Mouse (Mus musculus): ENCODE results near the gene Rbbp8nl.
A peak's percentile ranks its signal among the peaks of the same experiment; 100 is the strongest.

Rbbp8nl gene

DNA sequence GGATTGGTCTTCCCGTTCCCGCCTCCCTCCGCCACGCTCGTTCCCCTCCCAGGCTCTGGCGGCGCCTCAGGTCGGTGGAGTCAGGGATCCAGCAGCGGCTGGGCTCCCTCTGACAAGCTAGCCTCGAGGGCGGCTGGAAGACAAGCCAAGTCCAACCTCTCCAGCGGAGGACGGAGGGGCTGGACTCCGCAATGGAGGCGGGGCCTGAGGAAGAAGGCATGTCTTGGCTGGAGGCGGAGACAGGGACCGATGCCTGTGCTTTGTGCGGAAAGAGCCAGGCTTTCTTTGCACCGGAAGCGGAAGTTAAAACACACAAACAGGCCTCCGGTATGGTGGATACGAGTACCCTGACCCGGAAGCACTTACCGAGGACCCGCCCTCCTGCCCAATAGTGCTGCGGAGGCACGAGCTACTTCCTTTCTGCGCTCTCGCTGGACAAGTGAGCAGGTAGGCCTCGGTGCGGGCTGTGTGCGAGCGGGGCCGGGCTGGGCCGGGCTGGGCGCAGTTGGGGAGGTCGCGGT, 32.6 kb downstream of the Rbbp8nl start, which contains the start of gene Rps21:
Rps21 (plus strand) TSS at position 377 of the 521 bp plus-strand sequence.
- DNase-seq = peak; percentile 95

DNA sequence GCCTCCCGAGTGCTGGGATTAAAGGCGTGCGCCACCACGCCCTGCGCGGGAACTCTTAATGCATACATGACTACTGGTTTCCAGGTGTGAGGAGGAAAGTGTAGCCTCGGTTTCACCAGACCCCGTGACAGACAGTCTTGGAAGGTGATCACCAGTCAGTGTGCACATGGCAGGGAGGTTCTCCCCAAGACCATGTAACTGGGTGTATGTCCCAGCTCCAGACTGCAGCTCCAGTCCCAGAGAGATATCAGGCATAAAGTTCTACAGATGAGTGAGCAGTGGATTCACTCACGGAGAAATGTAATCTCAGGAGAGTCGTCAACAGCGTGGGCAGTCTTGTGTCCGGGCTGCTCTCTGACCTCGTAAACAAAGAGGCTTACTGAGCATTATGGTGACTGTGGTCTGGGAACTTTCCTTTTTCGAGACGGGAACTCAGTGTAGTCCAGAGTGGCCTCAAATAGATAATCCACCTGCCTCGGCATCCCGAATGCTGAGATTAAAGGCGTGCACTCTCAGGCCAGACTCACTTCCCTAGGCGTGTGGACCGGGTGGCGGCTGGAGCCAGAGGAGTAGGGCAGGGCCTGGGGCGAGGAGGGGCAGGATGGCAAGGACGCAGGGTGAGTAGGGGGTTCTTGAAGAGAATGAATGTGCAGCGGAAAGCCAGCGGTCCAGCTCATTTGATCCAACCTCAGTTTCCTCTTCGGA, 33.2 kb downstream of the Rbbp8nl start:
- no peak for DNase-seq

DNA sequence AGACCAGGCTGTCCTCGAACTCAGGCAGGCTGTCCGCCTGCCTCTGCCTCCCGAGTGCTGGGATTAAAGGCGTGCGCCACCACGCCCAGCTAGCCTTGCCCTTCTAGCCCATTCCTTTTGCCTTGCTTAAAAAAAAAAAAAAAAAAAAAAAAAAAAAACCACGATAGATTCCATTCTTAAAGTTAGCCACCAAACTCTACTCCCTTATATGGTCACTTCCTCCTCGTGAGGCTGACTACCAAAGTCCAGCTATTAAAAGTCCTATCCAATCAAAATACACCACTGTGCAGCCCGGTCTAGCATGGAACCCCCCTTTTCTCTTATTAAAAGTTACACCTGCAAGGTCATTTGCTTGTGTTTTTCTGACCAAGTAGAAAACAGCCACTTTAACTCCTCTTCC, 34.0 kb downstream of the Rbbp8nl start:
- no peak for DNase-seq

DNA sequence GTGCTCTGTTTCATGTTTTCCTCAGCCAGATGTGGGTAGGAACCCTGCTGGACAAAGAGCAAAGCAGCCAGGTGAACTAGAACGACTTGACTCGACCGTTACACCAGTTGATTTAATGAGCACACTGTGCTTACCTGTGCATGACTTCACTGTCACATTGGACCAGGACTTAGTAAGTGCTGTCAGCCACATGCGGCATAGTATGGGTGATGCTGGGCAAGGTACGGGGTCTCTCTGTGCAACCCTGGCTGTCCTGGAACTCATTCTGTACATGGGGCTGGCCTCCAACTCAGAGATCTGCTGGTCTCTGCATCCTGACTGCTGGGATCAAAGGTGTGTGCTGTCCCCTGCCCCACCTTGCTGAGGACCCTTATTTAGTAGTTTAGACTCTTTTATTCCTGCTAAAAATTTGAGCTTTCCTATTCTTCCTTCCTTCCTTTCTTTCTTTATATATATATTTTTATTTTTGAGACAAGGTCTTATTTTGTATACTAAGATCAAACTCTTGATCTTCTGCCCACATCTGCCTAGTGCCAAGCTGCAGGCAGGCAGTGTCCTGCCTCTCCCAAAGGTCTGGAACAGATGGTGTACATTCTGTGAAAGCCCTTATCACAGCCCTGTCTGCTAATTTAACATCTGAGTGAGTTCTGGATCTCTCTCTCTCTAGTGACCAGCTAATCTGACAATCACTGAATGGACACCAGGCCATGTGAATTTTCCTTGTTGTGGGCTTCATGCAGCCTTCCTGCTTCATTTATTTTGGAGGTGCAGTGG, 35.1 kb downstream of the Rbbp8nl start:
- DNase-seq = no peak

DNA sequence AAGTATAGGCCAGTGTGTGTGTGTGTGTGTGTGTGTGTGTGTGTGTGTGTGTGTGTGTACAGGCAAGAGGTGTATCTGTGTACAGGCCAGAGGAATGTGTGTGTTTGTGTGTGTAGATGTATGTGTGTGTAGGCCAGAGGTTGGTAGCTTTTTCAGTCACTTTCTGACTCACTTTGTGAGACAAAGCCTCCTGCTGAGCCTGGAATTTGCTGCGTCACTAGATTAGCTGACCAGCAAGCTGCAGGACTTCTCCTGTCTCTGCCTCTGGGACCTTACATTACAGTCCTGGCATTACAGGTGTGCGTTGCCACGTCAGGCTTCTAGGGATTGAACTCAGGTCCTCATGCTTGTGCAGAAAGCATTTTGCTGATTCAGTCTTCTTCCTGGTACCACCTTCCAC, 37.8 kb downstream of the Rbbp8nl start:
- no peak for DNase-seq

DNA sequence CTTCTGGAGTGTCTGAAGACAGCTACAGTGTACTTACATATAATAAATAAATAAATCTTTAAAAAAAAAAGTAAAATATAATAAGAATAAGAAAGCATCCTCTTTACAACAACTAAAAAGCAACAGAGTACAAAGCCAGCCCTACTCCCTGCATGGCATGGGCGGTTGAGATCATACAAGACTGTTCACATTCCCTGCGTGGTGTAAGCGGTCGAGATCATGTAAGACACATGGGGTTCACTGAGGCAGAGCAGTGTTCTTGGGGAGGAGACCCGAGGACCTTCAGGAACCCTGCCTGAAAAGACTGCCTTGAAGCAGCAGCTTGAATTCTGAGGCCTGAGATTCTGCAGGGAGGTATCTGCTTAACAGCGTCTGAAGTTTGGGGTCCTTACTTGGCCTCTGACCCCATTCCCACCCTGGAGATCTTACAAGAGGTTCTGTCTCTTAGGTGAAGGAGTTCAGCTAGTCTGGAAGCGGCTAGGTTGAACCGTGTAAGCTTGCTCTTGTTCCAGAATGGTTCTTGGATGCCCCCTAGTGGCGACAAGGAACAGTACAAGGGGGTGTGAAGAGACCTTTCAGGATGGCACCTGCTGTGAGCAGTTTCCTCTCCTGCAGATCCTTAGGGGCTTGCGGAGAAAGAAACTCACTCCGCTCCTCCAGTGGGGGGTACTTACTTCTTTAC, 38.6 kb downstream of the Rbbp8nl start:
- DNase-seq = peak; percentile 75

DNA sequence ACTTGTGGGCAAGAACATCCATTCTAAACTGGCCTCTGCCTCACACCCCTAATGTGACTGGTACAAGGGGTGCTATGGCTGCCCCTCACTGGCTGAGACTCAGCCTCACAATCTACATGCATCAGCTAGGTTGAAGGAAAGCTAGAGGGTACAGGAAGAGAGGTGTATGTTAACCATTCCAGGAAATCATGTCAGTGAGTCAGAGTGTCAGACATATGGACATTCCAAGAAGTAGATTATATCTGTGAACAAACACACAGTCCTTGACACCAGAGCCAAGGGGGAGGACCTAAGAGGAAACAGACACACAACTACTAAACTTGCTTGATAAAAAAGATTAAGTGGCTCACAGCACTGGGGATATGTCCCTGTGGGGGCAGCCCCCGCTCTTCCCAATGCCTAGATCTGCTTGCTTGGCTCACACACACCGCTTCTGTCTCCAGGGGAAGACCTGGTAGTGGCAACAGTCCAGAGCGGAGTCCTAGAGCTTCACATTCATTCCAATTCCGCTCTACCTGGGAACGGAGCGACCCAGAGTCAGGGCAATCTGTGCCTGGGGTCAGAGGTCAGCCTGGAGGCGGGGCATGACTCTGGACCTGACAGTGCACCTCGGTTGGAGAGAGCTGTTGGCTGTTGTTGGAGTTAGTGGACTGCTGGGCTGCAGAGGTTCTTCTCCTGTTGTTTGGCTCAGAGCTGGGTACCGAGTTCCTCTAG, 40.6 kb downstream of the Rbbp8nl start:
- DNase-seq = no peak

DNA sequence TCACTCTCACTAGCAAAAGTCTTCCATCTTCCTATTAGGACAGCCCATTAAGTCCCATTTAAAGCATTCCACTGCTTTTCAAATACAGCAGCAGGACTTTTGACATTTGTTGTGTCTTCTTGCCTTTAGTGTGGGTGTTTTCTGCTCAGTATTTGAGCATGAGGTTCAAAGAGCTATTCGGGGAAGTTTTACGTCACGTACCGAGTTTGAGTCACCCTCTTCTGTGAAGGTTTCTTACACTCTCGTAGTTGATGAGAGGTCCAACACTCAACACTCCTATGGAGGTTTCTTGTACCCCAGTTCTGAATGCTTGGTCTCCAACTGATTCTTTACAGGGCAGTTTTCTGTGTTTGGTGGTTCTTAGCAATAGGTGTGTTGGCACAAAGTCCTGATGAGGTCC, 41.8 kb downstream of the Rbbp8nl start:
- no peak for DNase-seq

DNA sequence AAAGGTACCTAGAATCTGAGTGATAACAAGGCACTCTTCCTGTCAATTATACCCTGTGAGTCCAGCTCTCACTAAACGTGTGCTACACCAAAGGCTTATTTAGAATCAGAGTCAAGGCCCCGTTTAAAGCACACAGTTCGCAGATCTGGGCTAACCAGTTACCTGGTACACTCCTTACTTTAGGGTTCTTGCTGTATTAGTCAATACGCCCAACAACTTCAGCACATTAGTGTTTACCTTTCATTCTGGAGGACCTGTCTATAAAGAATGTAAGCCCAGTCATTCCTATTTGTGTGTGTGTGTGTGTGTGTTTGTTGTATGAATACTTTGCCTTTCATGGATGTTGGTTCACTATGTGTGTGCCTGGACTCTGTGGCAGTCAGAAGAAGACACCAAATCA, 46.6 kb downstream of the Rbbp8nl start:
- no peak for DNase-seq

DNA sequence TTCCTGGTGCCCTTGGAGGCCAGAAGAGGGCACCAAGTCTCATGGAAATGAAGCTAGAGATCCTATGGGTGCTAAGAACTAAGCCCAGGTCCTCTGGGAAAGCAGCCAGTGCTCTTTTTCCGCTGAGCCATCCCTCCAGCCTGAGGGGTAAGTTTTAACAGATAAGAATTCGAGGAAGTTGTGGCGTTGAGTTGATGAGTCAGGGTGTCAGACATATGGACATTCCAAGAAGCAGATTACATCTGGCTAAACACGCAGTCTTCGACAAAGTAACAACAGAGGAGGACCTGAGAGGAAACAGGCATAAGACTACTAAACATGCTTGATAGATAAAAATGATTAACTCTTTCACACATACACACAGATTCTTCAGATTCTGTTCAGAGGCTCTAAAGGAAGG, 51.1 kb downstream of the Rbbp8nl start:
- DNase-seq = no peak

DNA sequence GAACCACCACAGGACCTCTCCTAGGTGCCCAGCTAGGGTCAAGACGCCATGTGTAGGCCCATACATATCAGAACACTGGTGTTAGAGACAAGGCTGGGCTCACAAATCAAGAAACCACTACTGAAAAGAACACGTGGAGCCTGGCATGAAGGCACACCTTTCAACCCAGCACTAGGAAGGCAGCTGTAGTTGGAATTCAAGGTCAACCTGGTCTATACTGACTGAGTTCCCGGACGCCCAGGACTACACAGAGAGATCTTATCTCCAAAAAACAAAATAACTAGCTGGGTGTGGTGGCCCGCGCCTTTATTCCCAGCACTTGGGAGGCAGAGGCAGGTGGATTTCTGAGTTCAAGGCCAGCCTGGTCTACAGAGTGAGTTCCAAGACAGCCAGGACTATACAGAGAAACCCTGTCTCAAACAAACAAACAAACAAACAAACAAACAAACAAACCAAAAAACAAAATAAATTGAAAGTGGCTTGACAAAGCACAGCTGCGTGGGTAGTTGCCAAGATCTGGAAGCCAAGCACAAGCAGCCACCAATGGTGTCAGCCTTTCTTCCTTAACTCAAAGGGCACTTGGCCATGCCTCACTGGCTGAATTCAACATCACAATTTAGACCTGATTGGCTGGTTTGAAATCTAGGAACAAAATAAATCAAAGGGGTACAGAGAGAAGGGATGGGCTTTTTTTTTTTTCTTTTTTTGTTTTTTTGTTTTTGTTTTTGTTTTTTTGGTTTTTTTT, 51.9 kb downstream of the Rbbp8nl start:
- DNase-seq = no peak

DNA sequence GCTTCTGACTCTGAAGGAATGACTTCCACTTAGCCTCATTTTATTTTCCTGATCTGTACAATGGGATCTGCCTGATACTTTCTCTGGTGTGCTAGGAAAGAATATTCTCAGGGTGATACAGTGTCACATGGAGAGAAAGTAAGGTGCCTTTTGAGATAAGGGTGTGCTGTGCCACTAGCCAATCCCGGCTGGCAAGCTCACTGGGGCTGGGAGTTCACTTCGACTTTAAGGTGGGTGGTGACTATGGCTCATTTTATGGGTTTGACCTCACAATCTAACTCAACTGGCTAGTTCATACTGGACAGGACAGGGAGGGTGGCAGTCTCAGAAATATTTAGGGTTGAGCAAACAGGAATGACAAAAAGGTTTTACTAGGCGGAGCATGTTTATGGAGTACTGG, 52.7 kb downstream of the Rbbp8nl start:
- no peak for DNase-seq

DNA sequence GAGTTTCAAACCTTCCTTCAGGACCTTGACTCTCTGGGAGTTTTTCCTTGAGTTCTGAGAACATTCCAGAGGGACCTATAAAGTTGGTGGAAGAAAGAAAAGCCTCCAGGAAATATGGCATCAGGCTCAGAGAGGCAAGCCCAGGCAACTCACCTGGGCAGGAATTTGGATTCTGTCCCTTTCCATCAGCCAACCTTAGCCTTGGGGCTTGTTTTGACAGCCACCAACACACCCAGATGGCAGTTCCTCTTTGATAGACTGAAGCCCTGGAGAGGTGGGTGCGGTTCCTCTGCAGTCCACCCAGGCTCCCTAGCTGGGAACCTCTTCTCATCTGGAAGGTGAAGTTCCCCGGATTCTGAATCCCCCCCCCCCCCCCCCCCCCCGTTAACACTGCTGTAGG, 53.2 kb downstream of the Rbbp8nl start:
- no peak for DNase-seq

DNA sequence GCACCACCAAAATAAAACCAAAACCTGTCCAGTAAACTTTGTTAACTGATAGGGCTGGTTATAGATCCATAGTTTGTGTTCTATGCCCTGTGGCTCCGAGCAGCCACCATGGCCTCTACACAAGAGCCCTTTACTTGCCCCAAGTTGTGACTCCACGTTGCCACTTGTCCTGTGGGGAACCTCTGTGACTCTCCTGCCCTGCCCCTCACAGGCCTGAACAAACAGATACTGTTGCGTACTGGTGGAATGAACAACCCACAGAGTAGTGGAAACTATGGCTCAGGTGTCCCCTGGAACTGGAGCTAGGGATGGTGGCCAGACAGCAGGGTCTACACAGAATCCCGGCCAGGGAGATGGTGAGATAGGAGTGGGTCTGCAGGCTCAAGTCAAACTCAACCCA, 53.9 kb downstream of the Rbbp8nl start:
- no peak for DNase-seq

DNA sequence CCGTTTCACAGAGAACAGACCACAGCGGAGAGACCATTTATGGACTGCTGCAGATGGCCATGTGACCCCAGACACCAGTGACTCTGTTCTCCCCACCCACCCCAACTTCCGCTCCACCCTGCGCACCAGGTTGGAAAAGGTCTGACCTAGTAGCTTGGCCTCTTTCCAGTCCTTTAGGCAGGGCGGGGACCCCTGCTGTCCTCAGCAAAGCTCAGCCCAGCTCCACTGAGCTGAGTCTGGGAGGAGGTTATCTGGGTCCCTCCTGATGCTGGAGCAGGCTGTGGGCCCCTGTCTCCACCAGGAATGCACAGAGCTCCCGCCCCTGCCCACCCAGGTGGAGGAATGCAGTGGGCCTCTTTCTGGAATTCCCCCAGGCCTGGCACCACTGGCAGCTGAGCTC, 54.7 kb downstream of the Rbbp8nl start:
- no peak for DNase-seq

DNA sequence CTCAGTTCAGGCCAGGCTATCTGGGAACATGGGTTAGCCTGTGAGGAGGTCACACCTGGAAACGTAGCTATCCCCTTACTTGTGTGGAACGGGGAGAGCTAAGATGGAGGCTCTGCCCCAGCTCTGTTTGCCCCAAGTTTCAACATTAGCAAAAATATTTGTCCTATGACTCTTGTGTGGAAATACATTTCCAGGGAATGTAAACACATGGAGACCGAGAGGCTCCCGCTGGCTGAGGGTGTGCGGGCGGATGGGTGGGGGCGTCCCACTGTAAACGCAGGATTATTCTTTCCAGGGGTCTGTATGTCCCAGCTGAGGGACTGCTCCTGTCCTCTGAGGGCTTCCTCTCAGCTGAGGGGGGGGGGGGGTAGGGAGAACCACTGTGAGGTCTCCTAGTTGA, 55.3 kb downstream of the Rbbp8nl start:
- DNase-seq = no peak

DNA sequence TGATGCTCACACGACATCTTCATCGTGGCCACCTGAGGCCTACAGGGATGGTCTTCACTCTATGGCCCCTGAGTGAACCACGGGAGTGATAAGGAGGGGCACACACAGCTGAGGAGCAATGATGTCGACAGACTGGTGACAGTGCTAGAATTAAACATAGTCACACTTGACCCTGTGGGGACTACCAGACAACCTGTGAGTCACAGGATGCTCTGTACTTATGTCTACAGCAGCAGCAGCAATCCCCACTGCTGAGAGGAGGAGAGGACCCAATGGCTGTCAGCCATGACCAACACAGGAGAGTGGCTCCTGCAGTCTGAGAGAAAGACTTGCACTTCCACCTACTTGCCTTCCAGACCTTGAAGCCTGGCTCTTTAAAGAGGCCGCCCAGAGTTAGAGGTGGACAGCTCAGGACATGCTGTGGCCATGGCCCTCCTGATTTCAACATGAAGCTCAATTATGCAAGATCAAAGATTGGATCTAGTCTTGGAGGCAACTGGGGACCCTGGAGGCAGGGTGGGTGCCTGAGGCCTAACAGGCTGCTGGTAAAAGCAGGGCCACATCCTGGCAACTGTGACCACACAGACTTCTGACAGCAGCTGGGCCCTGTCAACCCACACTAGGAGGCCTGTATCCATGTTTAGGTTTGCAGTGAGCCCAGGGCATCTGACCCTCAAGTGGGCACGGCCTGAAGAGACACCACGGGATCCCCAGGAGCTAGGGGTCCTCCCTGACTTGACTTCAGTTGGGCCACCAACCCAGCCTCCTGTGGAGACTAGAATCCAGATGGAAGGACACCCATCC, 56.4 kb downstream of the Rbbp8nl start:
- no peak for DNase-seq

DNA sequence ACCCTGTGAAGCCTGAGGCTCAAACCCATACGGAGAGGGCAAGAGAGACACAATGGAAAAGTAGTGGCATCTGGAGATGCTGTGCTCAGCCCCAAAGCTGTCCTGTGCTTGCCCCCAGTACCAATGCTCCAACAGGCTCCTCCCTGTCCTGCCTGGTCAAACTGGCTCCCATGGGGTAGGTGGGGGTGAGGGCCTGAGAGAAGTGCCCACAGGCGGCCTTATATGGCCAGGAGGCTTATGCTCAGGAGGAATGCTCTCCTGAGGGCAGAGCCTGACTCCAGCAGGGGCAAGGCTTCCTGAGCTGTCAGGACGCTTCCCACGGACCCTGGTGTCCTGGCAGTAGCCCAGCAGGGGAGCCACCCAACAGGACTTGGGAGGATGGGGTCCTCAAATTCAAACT, 59.2 kb downstream of the Rbbp8nl start:
- DNase-seq = no peak

DNA sequence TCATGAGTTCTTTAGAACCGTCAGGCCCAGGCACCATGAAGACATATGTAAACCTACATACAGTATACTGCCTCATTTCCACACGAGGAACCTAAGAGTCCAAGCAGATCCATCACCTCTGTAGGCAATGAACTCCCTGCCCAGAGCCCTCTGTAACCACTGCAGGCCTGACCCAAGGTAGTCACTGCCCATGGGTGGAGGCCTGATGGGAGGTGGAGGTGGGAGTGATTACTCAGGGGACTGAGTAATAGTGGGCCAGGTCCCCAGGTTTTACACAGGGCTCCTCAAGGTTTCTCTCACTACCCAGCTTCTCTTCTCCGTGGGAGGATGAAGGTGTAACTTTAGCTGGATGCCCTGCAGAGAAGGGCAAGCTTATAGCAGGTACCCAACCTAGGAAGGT, 60.5 kb downstream of the Rbbp8nl start:
- DNase-seq = no peak

DNA sequence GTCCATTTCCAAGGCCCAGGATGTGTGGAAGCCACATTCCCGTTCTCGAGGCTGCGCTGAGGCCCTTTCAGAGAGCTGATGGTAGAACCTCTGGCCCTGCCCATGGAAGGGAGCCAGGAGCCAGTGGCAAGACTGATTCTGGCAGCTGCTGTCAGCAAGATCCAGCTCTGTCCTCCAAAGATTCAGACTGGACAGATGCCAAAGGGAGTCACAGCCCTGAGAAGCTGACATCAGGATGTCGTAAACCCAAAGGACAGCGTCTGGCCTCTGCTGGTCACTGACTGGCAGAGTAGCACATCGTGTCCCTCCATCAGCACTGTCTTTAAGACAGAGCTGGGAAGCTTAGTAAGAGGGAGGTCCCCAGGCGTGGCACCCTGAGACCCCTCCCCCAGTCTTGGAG, 61.1 kb downstream of the Rbbp8nl start:
- no peak for DNase-seq

DNA sequence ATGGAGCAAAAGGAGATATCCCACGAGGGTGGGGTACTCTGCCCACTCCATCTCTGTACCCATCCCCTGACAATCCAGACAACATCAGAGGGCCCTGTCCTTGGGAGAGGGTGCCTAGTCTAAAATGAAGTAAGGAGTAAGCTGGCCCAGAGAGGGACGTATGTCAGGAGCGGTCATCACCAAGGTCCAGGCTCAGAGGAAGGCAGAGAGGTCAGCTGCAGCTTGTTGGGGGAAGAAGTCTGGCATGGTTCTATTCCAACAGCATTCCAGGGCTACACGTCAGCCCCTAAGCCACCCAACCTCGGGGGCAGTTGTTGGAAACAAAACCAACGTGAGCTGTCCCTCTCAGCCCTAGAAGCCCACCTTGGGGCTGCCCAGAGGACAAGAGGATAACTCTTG, 61.6 kb downstream of the Rbbp8nl start:
- DNase-seq = no peak

Data from right cerebral cortex, postnatal 4 days (tissue).